Mouse (Mus musculus): ENCODE results near the gene Atf7. TPM values are rescaled to one million over a fixed set of nuclear protein-coding genes. Genes with fewer than 3 reads are reported as not detected.

Gene Atf7
- polyA plus RNA-seq, 1 experiment from 2014 or later = 36.5 TPM

GRCm38 (mm10) chr15:102505770-102506463, 119.3 kb downstream of the Atf7 start:
- Histone ChIP-seq H3K27ac (ENCODE audit: low read depth) (no peak overlapping the region), H3K9ac (ENCODE audit: low read length) (no peak overlapping the region), H3K4me1 (replicated peaks; ENCODE audit: control insufficient read depth, insufficient read depth, low read length) (peaks cover 10% of the 10 kb centered on the region), H3K27me3 (replicated peaks; ENCODE audit: control insufficient read depth, insufficient read depth, low read length) (no peaks in the 10 kb centered on the region), H3K36me3 (ENCODE audit: control insufficient read depth, insufficient read depth, low read length) (peaks cover 60% of the 10 kb centered on the region), H3K9me3 (ENCODE audit: control insufficient read depth, low read length) (no peaks in the 10 kb centered on the region), H3K4me3 (ENCODE audit: low read depth, low read length) (no peak overlapping the region), H3K4me2 (ENCODE audit: low read length) (no peak overlapping the region)
- 83% methylated on average over 9 of the region's 9 CpGs for WGBS
- no peak for ATAC-seq (replicated peaks; ENCODE audit: low FRiP score, low TSS enrichment, low read depth)
- DNase-seq (ENCODE audit: low spot score) = no peak

DNA sequence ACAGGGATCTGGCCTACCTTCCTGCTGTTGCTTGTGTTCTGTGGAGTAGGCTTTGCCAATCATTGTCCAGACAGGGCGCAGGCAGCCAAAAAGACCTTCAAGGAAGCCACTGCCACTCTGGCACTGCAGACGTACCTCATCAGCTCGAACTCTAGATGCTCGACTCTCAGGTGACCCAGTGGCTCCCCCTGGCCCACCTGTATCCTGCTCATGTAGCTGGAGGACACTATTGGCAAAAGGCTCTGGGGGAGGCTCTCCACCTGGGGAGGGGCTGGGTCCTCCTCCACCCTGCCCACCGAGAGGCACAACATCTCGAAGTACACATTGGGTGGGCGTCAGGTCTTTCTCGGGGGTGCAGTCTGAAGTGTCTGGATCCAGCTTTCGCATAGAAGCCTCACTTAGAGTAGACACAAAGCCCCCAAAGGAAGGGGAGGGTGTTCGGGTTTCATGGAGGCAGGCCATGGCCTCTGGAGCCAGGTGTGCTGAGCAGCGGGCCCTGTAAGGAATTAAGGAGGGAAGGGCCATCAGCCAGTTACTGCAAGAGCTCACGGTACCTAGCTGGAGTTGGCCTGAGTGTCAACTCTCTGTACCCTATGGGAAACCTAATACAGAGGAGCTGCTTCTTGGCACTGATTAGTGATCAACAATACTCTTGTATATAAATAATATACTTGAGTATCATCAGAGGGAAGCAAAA, 120.0 kb downstream of the Atf7 start:
- 66% methylated on average over 12 of the region's 12 CpGs for WGBS
- ATAC-seq (replicated peaks; ENCODE audit: low FRiP score, low TSS enrichment, low read depth) = no peak
- no peak for DNase-seq (ENCODE audit: low spot score)
- Histone ChIP-seq H3K27ac (ENCODE audit: low read depth) (no peak overlapping the region), H3K36me3 (ENCODE audit: control insufficient read depth, insufficient read depth, low read length) (peaks cover 67% of the 10 kb centered on the region), H3K4me3 (ENCODE audit: low read depth, low read length) (no peak overlapping the region), H3K4me1 (replicated peaks; ENCODE audit: control insufficient read depth, insufficient read depth, low read length) (peaks cover 9% of the 10 kb centered on the region), H3K27me3 (replicated peaks; ENCODE audit: control insufficient read depth, insufficient read depth, low read length) (no peaks in the 10 kb centered on the region), H3K9me3 (ENCODE audit: control insufficient read depth, low read length) (no peaks in the 10 kb centered on the region), H3K4me2 (ENCODE audit: low read length) (no peak overlapping the region), H3K9ac (ENCODE audit: low read length) (no peak overlapping the region)

- WGBS = 87% methylated on average over 9 of the region's 9 CpGs
- no peak overlapping the region for H3K27ac ChIP-seq (ENCODE audit: low read depth)
- no peak overlapping the region for H3K9ac ChIP-seq (ENCODE audit: low read length)
- ATAC-seq (replicated peaks; ENCODE audit: low FRiP score, low TSS enrichment, low read depth) (no peak; the same call in 1 of the 2 replicates), DNase-seq (ENCODE audit: low spot score) (no peak)
- H3K4me2 ChIP-seq (ENCODE audit: low read length) = no peak overlapping the region
- no peak overlapping the region for H3K4me3 ChIP-seq (ENCODE audit: low read depth, low read length)
- H3K4me1 ChIP-seq (replicated peaks; ENCODE audit: control insufficient read depth, insufficient read depth, low read length) = no peaks in the 10 kb centered on the region
- peaks cover 78% of the 10 kb centered on the region for H3K36me3 ChIP-seq (ENCODE audit: control insufficient read depth, insufficient read depth, low read length)
- no peaks in the 10 kb centered on the region for H3K9me3 ChIP-seq (ENCODE audit: control insufficient read depth, low read length)
- no peaks in the 10 kb centered on the region for H3K27me3 ChIP-seq (replicated peaks; ENCODE audit: control insufficient read depth, insufficient read depth, low read length)
Observed at GRCm38 (mm10) chr15:102503924-102504782, 121.1 kb downstream of the Atf7 start.

- Histone ChIP-seq H3K9me3 (ENCODE audit: control insufficient read depth, low read length) (no peaks in the 10 kb centered on the region), H3K27ac (ENCODE audit: low read depth) (no peak within 1 kb of the TSS), H3K27me3 (replicated peaks; ENCODE audit: control insufficient read depth, insufficient read depth, low read length) (no peaks in the 10 kb centered on the region), H3K4me3 (ENCODE audit: low read depth, low read length) (no peak within 1 kb of the TSS), H3K4me1 (replicated peaks; ENCODE audit: control insufficient read depth, insufficient read depth, low read length) (no peaks in the 10 kb centered on the region), H3K9ac (ENCODE audit: low read length) (no peak within 1 kb of the TSS), H3K36me3 (ENCODE audit: control insufficient read depth, insufficient read depth, low read length) (peaks cover 82% of the 10 kb centered on the region), H3K4me2 (ENCODE audit: low read length) (no peak within 1 kb of the TSS)
- ATAC-seq (replicated peaks; ENCODE audit: low FRiP score, low TSS enrichment, low read depth) (no peak), DNase-seq (ENCODE audit: low spot score) (no peak)
- 86% methylated on average over 1 of the region's 1 CpGs for WGBS
Observed at GRCm38 (mm10) chr15:102503447-102503846, 121.8 kb downstream of the Atf7 start, which contains the start of gene Gm10337. Gene Gm10337 (plus strand): TSS chr15:102503722.

DNA sequence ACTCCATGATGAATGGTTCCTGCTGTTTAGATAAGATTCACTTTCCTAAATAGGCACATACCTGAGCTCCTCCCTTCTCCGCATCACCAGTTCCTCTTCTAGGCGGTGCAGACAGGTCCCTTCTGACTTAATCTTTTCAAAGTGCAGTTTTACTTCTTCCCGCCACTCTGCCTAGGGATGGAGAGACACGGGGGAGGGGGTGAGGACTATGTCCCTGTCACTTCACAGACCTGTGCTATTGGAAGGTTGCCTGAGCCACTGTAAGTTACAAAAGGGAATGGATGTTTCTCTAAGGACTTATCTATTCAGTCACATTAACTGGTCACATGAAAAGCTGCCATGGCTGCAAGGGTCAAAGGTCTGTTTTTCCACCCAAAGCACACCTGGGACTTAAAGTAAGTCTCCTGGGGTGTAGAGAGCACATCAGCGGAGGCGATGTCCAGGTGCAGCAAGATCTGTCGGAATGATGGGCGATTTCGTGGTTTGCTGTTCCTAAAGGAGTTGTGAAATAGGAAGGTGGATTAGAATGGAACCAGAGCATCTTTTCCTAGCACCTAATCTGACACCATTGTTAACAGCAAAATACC, 122.9 kb downstream of the Atf7 start:
- no peak overlapping the region for H3K4me2 ChIP-seq (ENCODE audit: low read length)
- no peaks in the 10 kb centered on the region for H3K27me3 ChIP-seq (replicated peaks; ENCODE audit: control insufficient read depth, insufficient read depth, low read length)
- ATAC-seq (replicated peaks; ENCODE audit: low FRiP score, low TSS enrichment, low read depth) = no peak
- H3K36me3 ChIP-seq (ENCODE audit: control insufficient read depth, insufficient read depth, low read length) = peaks cover 88% of the 10 kb centered on the region
- no peak overlapping the region for H3K4me3 ChIP-seq (ENCODE audit: low read depth, low read length)
- no peak for DNase-seq (ENCODE audit: low spot score)
- no peak overlapping the region for H3K9ac ChIP-seq (ENCODE audit: low read length)
- no peaks in the 10 kb centered on the region for H3K4me1 ChIP-seq (replicated peaks; ENCODE audit: control insufficient read depth, insufficient read depth, low read length)
- H3K9me3 ChIP-seq (ENCODE audit: control insufficient read depth, low read length) = no peaks in the 10 kb centered on the region
- 64% methylated on average over 9 of the region's 9 CpGs for WGBS
- H3K27ac ChIP-seq (ENCODE audit: low read depth) = no peak overlapping the region

GRCm38 (mm10) chr15:102501084-102501814, 124.0 kb downstream of the Atf7 start:
- Histone ChIP-seq H3K27me3 (replicated peaks; ENCODE audit: control insufficient read depth, insufficient read depth, low read length) (no peaks in the 10 kb centered on the region), H3K9me3 (ENCODE audit: control insufficient read depth, low read length) (no peaks in the 10 kb centered on the region), H3K4me3 (ENCODE audit: low read depth, low read length) (no peak overlapping the region), H3K9ac (ENCODE audit: low read length) (no peak overlapping the region), H3K4me2 (ENCODE audit: low read length) (no peak overlapping the region), H3K36me3 (ENCODE audit: control insufficient read depth, insufficient read depth, low read length) (peaks cover 95% of the 10 kb centered on the region), H3K4me1 (replicated peaks; ENCODE audit: control insufficient read depth, insufficient read depth, low read length) (no peaks in the 10 kb centered on the region), H3K27ac (ENCODE audit: low read depth) (no peak overlapping the region)
- ATAC-seq (replicated peaks; ENCODE audit: low FRiP score, low TSS enrichment, low read depth) = no peak; the same call in 1 of the 2 replicates
- DNase-seq (ENCODE audit: low spot score) = no peak
- 90% methylated on average over 19 of the region's 19 CpGs for WGBS

DNA sequence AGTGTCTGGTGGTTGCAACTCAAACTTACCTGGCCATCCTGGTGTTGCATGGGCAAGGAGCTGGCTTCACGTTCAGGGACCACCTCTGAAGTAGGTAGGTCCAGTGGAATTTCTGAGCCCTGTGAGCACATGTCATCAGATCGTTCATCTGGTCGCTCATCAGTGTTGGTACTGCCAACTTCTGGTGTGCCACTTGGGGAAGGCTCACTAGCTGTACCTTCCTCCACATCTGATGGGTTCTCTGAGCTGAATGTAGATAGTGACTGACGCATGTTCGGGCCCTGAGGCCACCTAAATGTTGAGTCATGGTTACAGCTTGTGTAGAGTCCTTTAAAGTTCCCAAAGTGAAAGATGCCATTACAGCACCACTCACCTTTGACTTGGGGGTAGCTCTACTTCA, 124.8 kb downstream of the Atf7 start:
- no peaks in the 10 kb centered on the region for H3K27me3 ChIP-seq (replicated peaks; ENCODE audit: control insufficient read depth, insufficient read depth, low read length)
- H3K4me3 ChIP-seq (ENCODE audit: low read depth, low read length) = no peak overlapping the region
- H3K9me3 ChIP-seq (ENCODE audit: control insufficient read depth, low read length) = no peaks in the 10 kb centered on the region
- no peak overlapping the region for H3K4me2 ChIP-seq (ENCODE audit: low read length)
- DNase-seq (ENCODE audit: low spot score) (no peak), ATAC-seq (replicated peaks; ENCODE audit: low FRiP score, low TSS enrichment, low read depth) (no peak)
- no peak overlapping the region for H3K9ac ChIP-seq (ENCODE audit: low read length)
- peaks cover 99% of the 10 kb centered on the region for H3K36me3 ChIP-seq (ENCODE audit: control insufficient read depth, insufficient read depth, low read length)
- no peaks in the 10 kb centered on the region for H3K4me1 ChIP-seq (replicated peaks; ENCODE audit: control insufficient read depth, insufficient read depth, low read length)
- whole genome bisulfite sequencing = 94% methylated on average over 5 of the region's 5 CpGs
- H3K27ac ChIP-seq (ENCODE audit: low read depth) = no peak overlapping the region

- Histone ChIP-seq H3K27me3 (replicated peaks; ENCODE audit: control insufficient read depth, insufficient read depth, low read length) (no peaks in the 10 kb centered on the region), H3K4me2 (ENCODE audit: low read length) (no peak overlapping the region), H3K9me3 (ENCODE audit: control insufficient read depth, low read length) (no peaks in the 10 kb centered on the region), H3K36me3 (ENCODE audit: control insufficient read depth, insufficient read depth, low read length) (peaks cover 99% of the 10 kb centered on the region), H3K4me3 (ENCODE audit: low read depth, low read length) (no peak overlapping the region), H3K4me1 (replicated peaks; ENCODE audit: control insufficient read depth, insufficient read depth, low read length) (no peaks in the 10 kb centered on the region), H3K9ac (ENCODE audit: low read length) (no peak overlapping the region), H3K27ac (ENCODE audit: low read depth) (no peak overlapping the region)
- DNase-seq (ENCODE audit: low spot score) (no peak), ATAC-seq (replicated peaks; ENCODE audit: low FRiP score, low TSS enrichment, low read depth) (no peak)
- 85% methylated on average over 6 of the region's 6 CpGs for WGBS
Observed at GRCm38 (mm10) chr15:102499851-102500250, 125.4 kb downstream of the Atf7 start.

Data from intestine, embryonic 14.5 days (tissue).